Mouse (Mus musculus): Measurements from ENCODE around the gene Cptp. TPM values are rescaled to one million over a fixed set of nuclear protein-coding genes. Genes with fewer than 3 reads are reported as not detected.

The Cptp gene
- polyA plus RNA-seq, 2 experiments = 5.6 to 7.6 TPM

DNA sequence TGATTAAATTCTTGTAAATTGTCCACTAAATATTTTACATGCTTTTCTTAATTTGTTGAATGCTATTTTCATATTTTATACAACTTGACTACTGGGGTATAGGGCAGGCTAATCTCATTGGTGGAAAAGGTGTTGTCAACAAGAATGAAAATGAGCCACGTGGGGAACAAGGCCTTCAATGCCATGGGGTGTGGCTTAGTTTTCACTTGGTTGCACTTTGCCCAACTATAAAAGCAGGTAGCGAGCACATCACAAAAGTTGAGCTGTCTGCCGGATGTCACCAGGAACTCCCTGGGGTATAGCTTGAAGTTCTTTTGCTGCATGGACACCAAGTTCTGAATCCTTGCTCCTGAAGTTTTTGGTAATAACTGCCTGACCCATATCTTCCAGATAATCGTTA is 51.7 kb downstream of the Cptp start:
- H3K27ac ChIP-seq = no peak overlapping the region
- peaks cover 85% of the 10 kb centered on the region for H3K36me3 ChIP-seq (replicated peaks; ENCODE audit: control insufficient read depth, insufficient read depth, low read depth)
- H3K4me1 ChIP-seq (replicated peaks; ENCODE audit: control insufficient read depth in 2 of 2, insufficient read depth in 2 of 2, low read length in 1 of 2) = peaks cover 10 to 11% of the 10 kb centered on the region in 2 experiments
- no peak for TF ChIP-seq EP300 (IDR thresholded peaks at IDR 0.05; ENCODE audit: low read depth)
- no peak for TF ChIP-seq CTCF (IDR thresholded peaks at IDR 0.05; ENCODE audit: low read depth)
- ATAC-seq (ENCODE audit: insufficient read depth) (no peak), DNase-seq (ENCODE audit: low read depth in 3 of 3, low spot score in 3 of 3) (no peak)
- no peak overlapping the region for H3K4me2 ChIP-seq (ENCODE audit: low read depth)
- H3K27me3 ChIP-seq (ENCODE audit: control insufficient read depth, insufficient read depth, low read length) = no peaks in the 10 kb centered on the region
- H3K4me3 ChIP-seq (ENCODE audit: insufficient read depth in 1 of 2, low read depth in 2 of 2, low read length in 2 of 2) = no peak overlapping the region
- H3K9me3 ChIP-seq (ENCODE audit: control insufficient read depth, low read length) = no peaks in the 10 kb centered on the region
- WGBS (ENCODE audit: insufficient replicate concordance) = 77% methylated on average over 4 of the region's 4 CpGs
- H3K9ac ChIP-seq (replicated peaks) = no peak overlapping the region

Small RNA genes within 50 kb of the gene (microRNA-seq; reads per million reads assigned to microRNA genes)
- not detected for gene Gm22991

Other genes starting within 250 kb of the Cptp start
- gene Cdk11b, start 244.6 kb downstream of the Cptp start, polyA plus RNA-seq (2012; rRNA removed) = 12.6 and 21.4 TPM in 2 replicates
- gene Cdk11b, start 244.6 kb downstream of the Cptp start, polyA plus RNA-seq (2014; fragmentation: Nextera tagmentation; extraction: Ambion mirVana) = 16.3 and 19.4 TPM in 2 replicates
- gene Gm10563, start 224.0 kb downstream of the Cptp start, polyA plus RNA-seq (2012; rRNA removed) = not detected in 2 replicates
- gene Gm10563, start 224.0 kb downstream of the Cptp start, polyA plus RNA-seq (2014; fragmentation: Nextera tagmentation; extraction: Ambion mirVana) = not detected in 2 replicates
- gene Mmp23, start 216.1 kb downstream of the Cptp start, polyA plus RNA-seq (2012; rRNA removed) = 3.4 and 5.4 TPM in 2 replicates
- gene Mmp23, start 216.1 kb downstream of the Cptp start, polyA plus RNA-seq (2014; fragmentation: Nextera tagmentation; extraction: Ambion mirVana) = 2.8 TPM in 2 replicates
- gene Mib2, start 200.2 kb downstream of the Cptp start, polyA plus RNA-seq (2012; rRNA removed) = 4.8 and 4.9 TPM in 2 replicates
- gene Mib2, start 200.2 kb downstream of the Cptp start, polyA plus RNA-seq (2014; fragmentation: Nextera tagmentation; extraction: Ambion mirVana) = 1.8 and 1.9 TPM in 2 replicates
- 0.58 and 0.87 TPM in 2 replicates for gene Fndc10, start 175.1 kb downstream of the Cptp start, polyA plus RNA-seq (2012; rRNA removed)
- 0.10 and 0.15 TPM in 2 replicates for gene Fndc10, start 175.1 kb downstream of the Cptp start, polyA plus RNA-seq (2014; fragmentation: Nextera tagmentation; extraction: Ambion mirVana)
- gene Ssu72, start 164.6 kb downstream of the Cptp start, polyA plus RNA-seq (2012; rRNA removed) = 38.6 and 39.5 TPM in 2 replicates
- gene Ssu72, start 164.6 kb downstream of the Cptp start, polyA plus RNA-seq (2014; fragmentation: Nextera tagmentation; extraction: Ambion mirVana) = 53.9 and 56.9 TPM in 2 replicates
- 0.06 and 0.17 TPM in 2 replicates for gene Tmem240, start 134.6 kb downstream of the Cptp start, polyA plus RNA-seq (2012; rRNA removed)
- 0.06 TPM in 1 of 2 replicates, not detected in the other for gene Tmem240, start 134.6 kb downstream of the Cptp start, polyA plus RNA-seq (2014; fragmentation: Nextera tagmentation; extraction: Ambion mirVana)
- 28.7 and 41.8 TPM in 2 replicates for gene Atad3a, start 108.3 kb downstream of the Cptp start, polyA plus RNA-seq (2012; rRNA removed)
- gene Atad3a, start 108.3 kb downstream of the Cptp start, polyA plus RNA-seq (2014; fragmentation: Nextera tagmentation; extraction: Ambion mirVana) = 31.2 and 38.7 TPM in 2 replicates
- 0.13 and 0.15 TPM in 2 replicates for gene Vwa1, start 94.7 kb downstream of the Cptp start, polyA plus RNA-seq (2012; rRNA removed)
- 0.14 and 0.19 TPM in 2 replicates for gene Vwa1, start 94.7 kb downstream of the Cptp start, polyA plus RNA-seq (2014; fragmentation: Nextera tagmentation; extraction: Ambion mirVana)
- 0.28 and 0.32 TPM in 2 replicates for gene Tmem88b, start 83.6 kb downstream of the Cptp start, polyA plus RNA-seq (2012; rRNA removed)
- gene Tmem88b, start 83.6 kb downstream of the Cptp start, polyA plus RNA-seq (2014; fragmentation: Nextera tagmentation; extraction: Ambion mirVana) = 0.04 and 0.11 TPM in 2 replicates
- gene Ankrd65, start 79.0 kb downstream of the Cptp start, polyA plus RNA-seq (2012; rRNA removed) = 0.02 and 0.03 TPM in 2 replicates
- gene Ankrd65, start 79.0 kb downstream of the Cptp start, polyA plus RNA-seq (2014; fragmentation: Nextera tagmentation; extraction: Ambion mirVana) = not detected in 2 replicates
- gene Mrpl20, start 66.6 kb downstream of the Cptp start, polyA plus RNA-seq (2012; rRNA removed) = 41.6 and 62.8 TPM in 2 replicates
- 197 and 200 TPM in 2 replicates for gene Mrpl20, start 66.6 kb downstream of the Cptp start, polyA plus RNA-seq (2014; fragmentation: Nextera tagmentation; extraction: Ambion mirVana)
- 43.3 and 65.8 TPM in 2 replicates for gene Ccnl2, start 57.0 kb downstream of the Cptp start, polyA plus RNA-seq (2012; rRNA removed)
- 51.2 and 57.2 TPM in 2 replicates for gene Ccnl2, start 57.0 kb downstream of the Cptp start, polyA plus RNA-seq (2014; fragmentation: Nextera tagmentation; extraction: Ambion mirVana)
- 67.4 and 77.0 TPM in 2 replicates for gene Aurkaip1, start 38.2 kb downstream of the Cptp start, polyA plus RNA-seq (2012; rRNA removed)
- gene Aurkaip1, start 38.2 kb downstream of the Cptp start, polyA plus RNA-seq (2014; fragmentation: Nextera tagmentation; extraction: Ambion mirVana) = 117 and 120 TPM in 2 replicates
- gene Mxra8, start 29.8 kb downstream of the Cptp start, polyA plus RNA-seq (2012; rRNA removed) = 5.4 and 6.2 TPM in 2 replicates
- 3.9 and 4.9 TPM in 2 replicates for gene Mxra8, start 29.8 kb downstream of the Cptp start, polyA plus RNA-seq (2014; fragmentation: Nextera tagmentation; extraction: Ambion mirVana)
- 20.9 and 24.5 TPM in 2 replicates for gene Dvl1, start 22.0 kb downstream of the Cptp start, polyA plus RNA-seq (2012; rRNA removed)
- 2.8 and 3.9 TPM in 2 replicates for gene Dvl1, start 22.0 kb downstream of the Cptp start, polyA plus RNA-seq (2014; fragmentation: Nextera tagmentation; extraction: Ambion mirVana)
- gene Tas1r3, start 6.1 kb downstream of the Cptp start, polyA plus RNA-seq (2012; rRNA removed) = 0.08 and 0.09 TPM in 2 replicates
- 0.04 and 0.06 TPM in 2 replicates for gene Tas1r3, start 6.1 kb downstream of the Cptp start, polyA plus RNA-seq (2014; fragmentation: Nextera tagmentation; extraction: Ambion mirVana)
- gene Ints11, start 106 bp upstream of the Cptp start, polyA plus RNA-seq (2012; rRNA removed) = 16.7 and 22.1 TPM in 2 replicates
- 34.0 and 34.6 TPM in 2 replicates for gene Ints11, start 106 bp upstream of the Cptp start, polyA plus RNA-seq (2014; fragmentation: Nextera tagmentation; extraction: Ambion mirVana)
- 16.8 and 19.4 TPM in 2 replicates for gene Pusl1, start 22.3 kb upstream of the Cptp start, polyA plus RNA-seq (2012; rRNA removed)
- gene Pusl1, start 22.3 kb upstream of the Cptp start, polyA plus RNA-seq (2014; fragmentation: Nextera tagmentation; extraction: Ambion mirVana) = 12.9 and 14.9 TPM in 2 replicates
- gene Acap3, start 22.4 kb upstream of the Cptp start, polyA plus RNA-seq (2012; rRNA removed) = 9.4 and 9.6 TPM in 2 replicates
- 4.7 and 5.5 TPM in 2 replicates for gene Acap3, start 22.4 kb upstream of the Cptp start, polyA plus RNA-seq (2014; fragmentation: Nextera tagmentation; extraction: Ambion mirVana)
- gene Ube2j2, start 74.4 kb upstream of the Cptp start, polyA plus RNA-seq (2012; rRNA removed) = 19.9 and 36.9 TPM in 2 replicates
- 61.5 and 62.3 TPM in 2 replicates for gene Ube2j2, start 74.4 kb upstream of the Cptp start, polyA plus RNA-seq (2014; fragmentation: Nextera tagmentation; extraction: Ambion mirVana)
- 37.4 and 43.2 TPM in 2 replicates for gene C1qtnf12, start 92.9 kb upstream of the Cptp start, polyA plus RNA-seq (2012; rRNA removed)
- gene C1qtnf12, start 92.9 kb upstream of the Cptp start, polyA plus RNA-seq (2014; fragmentation: Nextera tagmentation; extraction: Ambion mirVana) = 85.1 and 96.2 TPM in 2 replicates
- 2.8 and 2.9 TPM in 2 replicates for gene B3galt6, start 123.2 kb upstream of the Cptp start, polyA plus RNA-seq (2012; rRNA removed)
- 3.7 TPM in 2 replicates for gene B3galt6, start 123.2 kb upstream of the Cptp start, polyA plus RNA-seq (2014; fragmentation: Nextera tagmentation; extraction: Ambion mirVana)
- 20.1 and 26.8 TPM in 2 replicates for gene Sdf4, start 123.4 kb upstream of the Cptp start, polyA plus RNA-seq (2012; rRNA removed)
- 72.1 and 79.4 TPM in 2 replicates for gene Sdf4, start 123.4 kb upstream of the Cptp start, polyA plus RNA-seq (2014; fragmentation: Nextera tagmentation; extraction: Ambion mirVana)
- gene Tnfrsf4, start 144.4 kb upstream of the Cptp start, polyA plus RNA-seq (2012; rRNA removed) = 1.0 and 1.8 TPM in 2 replicates
- 0.13 TPM in 2 replicates for gene Tnfrsf4, start 144.4 kb upstream of the Cptp start, polyA plus RNA-seq (2014; fragmentation: Nextera tagmentation; extraction: Ambion mirVana)
- gene Tnfrsf18, start 156.7 kb upstream of the Cptp start, polyA plus RNA-seq (2012; rRNA removed) = 0.39 and 0.92 TPM in 2 replicates
- gene Tnfrsf18, start 156.7 kb upstream of the Cptp start, polyA plus RNA-seq (2014; fragmentation: Nextera tagmentation; extraction: Ambion mirVana) = 0.39 and 0.53 TPM in 2 replicates
- gene Ttll10, start 190.0 kb upstream of the Cptp start, polyA plus RNA-seq (2012; rRNA removed) = 0.42 and 0.71 TPM in 2 replicates
- 0.28 and 0.38 TPM in 2 replicates for gene Ttll10, start 190.0 kb upstream of the Cptp start, polyA plus RNA-seq (2014; fragmentation: Nextera tagmentation; extraction: Ambion mirVana)
- 15.6 and 16.4 TPM in 2 replicates for gene 9430015G10Rik, start 240.5 kb upstream of the Cptp start, polyA plus RNA-seq (2012; rRNA removed)
- 8.7 and 10.5 TPM in 2 replicates for gene 9430015G10Rik, start 240.5 kb upstream of the Cptp start, polyA plus RNA-seq (2014; fragmentation: Nextera tagmentation; extraction: Ambion mirVana)